Mouse (Mus musculus): ENCODE data around the gene Slc25a25. TPM values are rescaled to one million over a fixed set of nuclear protein-coding genes. Genes with fewer than 3 reads are reported as not detected.

The Slc25a25 gene
- polyA plus RNA-seq, 1 experiment from 2014 or later: 11.1 TPM

DNA sequence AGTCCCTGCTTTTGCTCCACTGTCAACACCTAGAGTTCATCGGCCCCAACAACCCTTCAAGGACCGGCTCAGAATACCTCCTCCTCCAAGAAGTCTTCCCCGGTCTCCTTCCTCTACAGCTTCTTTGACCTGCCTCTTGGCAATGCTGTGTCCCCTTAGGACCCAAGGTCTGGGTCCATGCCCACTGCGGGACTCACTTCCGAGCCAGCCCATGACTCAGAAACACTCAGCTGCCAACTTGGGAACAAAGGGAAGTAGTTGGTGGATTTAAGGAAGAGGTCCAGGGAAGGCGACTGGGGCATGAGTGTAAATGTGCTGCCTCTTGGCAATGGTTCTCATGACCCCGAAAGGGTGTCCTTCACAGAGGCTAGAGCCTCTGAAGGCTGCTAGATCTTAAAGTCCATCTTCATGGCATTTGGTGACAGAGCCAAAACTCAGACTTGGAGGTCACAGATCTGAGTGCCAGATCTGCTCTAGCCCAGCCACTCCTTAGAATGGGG is 71.2 kb downstream of the Slc25a25 start:
- Histone ChIP-seq H3K9ac (ENCODE audit: low read length) (no peak overlapping the region), H3K9me3 (ENCODE audit: control insufficient read depth, low read length) (no peaks in the 10 kb centered on the region), H3K4me2 (replicated peaks; ENCODE audit: low read depth) (no peak overlapping the region), H3K4me1 (replicated peaks; ENCODE audit: control insufficient read depth, insufficient read depth) (no peaks in the 10 kb centered on the region), H3K27me3 (ENCODE audit: control insufficient read depth, insufficient read depth, low read length) (no peaks in the 10 kb centered on the region), H3K36me3 (ENCODE audit: control insufficient read depth, insufficient read depth, low read length) (peaks cover 27% of the 10 kb centered on the region), H3K4me3 (ENCODE audit: low read depth, low read length) (no peak overlapping the region), H3K27ac (replicated peaks) (no peak overlapping the region)
- ATAC-seq (ENCODE audit: low FRiP score, low TSS enrichment): no peak
- TF ChIP-seq CTCF (IDR thresholded peaks at IDR 0.05; ENCODE audit: low read depth): no peak
- no peak for TF ChIP-seq EP300 (optimal IDR thresholded peaks at IDR 0.05)
- 82% methylated on average over 7 of the region's 7 CpGs for WGBS
- no peak for DNase-seq (ENCODE audit: low spot score)

DNA sequence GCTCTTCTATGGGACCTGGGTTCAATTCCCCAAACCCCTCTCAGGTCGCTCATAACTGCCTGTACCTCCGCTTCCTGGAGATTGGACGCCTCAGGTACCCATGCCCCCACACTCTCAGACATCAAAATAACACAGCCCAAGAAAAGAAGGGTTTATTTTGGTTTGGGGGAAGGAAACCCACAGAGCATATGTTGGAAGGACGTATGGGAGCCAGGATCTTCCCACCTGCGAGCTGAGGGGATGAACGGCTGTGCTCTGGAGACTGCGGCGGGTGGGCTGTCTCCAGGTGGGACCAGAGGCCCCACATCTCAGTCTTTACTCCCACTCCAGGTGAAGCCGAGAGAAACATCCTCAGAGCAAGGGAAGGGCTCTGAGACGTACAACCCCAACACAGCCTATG is 74.3 kb downstream of the Slc25a25 start:
- Histone ChIP-seq H3K4me1 (replicated peaks; ENCODE audit: control insufficient read depth, insufficient read depth) (no peaks in the 10 kb centered on the region), H3K9me3 (ENCODE audit: control insufficient read depth, low read length) (no peaks in the 10 kb centered on the region), H3K4me2 (replicated peaks; ENCODE audit: low read depth) (no peak overlapping the region), H3K36me3 (ENCODE audit: control insufficient read depth, insufficient read depth, low read length) (peaks cover 35% of the 10 kb centered on the region), H3K27me3 (ENCODE audit: control insufficient read depth, insufficient read depth, low read length) (no peaks in the 10 kb centered on the region), H3K4me3 (ENCODE audit: low read depth, low read length) (no peak overlapping the region), H3K9ac (ENCODE audit: low read length) (no peak overlapping the region), H3K27ac (replicated peaks) (no peak overlapping the region)
- DNase-seq (ENCODE audit: low spot score): no peak
- TF ChIP-seq EP300 (optimal IDR thresholded peaks at IDR 0.05) (no peak), CTCF (IDR thresholded peaks at IDR 0.05; ENCODE audit: low read depth) (no peak)
- no peak for ATAC-seq (ENCODE audit: low FRiP score, low TSS enrichment)
- WGBS: 94% methylated on average over 9 of the region's 10 CpGs

- no peak overlapping the region for H3K4me2 ChIP-seq (replicated peaks; ENCODE audit: low read depth)
- DNase-seq (ENCODE audit: low spot score) (no peak), ATAC-seq (ENCODE audit: low FRiP score, low TSS enrichment) (no peak)
- no peak overlapping the region for H3K9ac ChIP-seq (ENCODE audit: low read length)
- H3K27me3 ChIP-seq (ENCODE audit: control insufficient read depth, insufficient read depth, low read length): no peaks in the 10 kb centered on the region
- no peak overlapping the region for H3K27ac ChIP-seq (replicated peaks)
- TF ChIP-seq CTCF (IDR thresholded peaks at IDR 0.05; ENCODE audit: low read depth): no peak
- no peak for TF ChIP-seq EP300 (optimal IDR thresholded peaks at IDR 0.05)
- H3K36me3 ChIP-seq (ENCODE audit: control insufficient read depth, insufficient read depth, low read length): peaks cover 43% of the 10 kb centered on the region
- no peak overlapping the region for H3K4me3 ChIP-seq (ENCODE audit: low read depth, low read length)
- H3K4me1 ChIP-seq (replicated peaks; ENCODE audit: control insufficient read depth, insufficient read depth): no peaks in the 10 kb centered on the region
- WGBS: 89% methylated on average over 13 of the region's 13 CpGs
- H3K9me3 ChIP-seq (ENCODE audit: control insufficient read depth, low read length): no peaks in the 10 kb centered on the region
Measured at GRCm38 (mm10) chr2:32375317-32375940, 75.8 kb downstream of the Slc25a25 start.

GRCm38 (mm10) chr2:32374191-32374590 is 77.1 kb downstream of the Slc25a25 start:
- Histone ChIP-seq H3K27me3 (ENCODE audit: control insufficient read depth, insufficient read depth, low read length) (no peaks in the 10 kb centered on the region), H3K9me3 (ENCODE audit: control insufficient read depth, low read length) (no peaks in the 10 kb centered on the region), H3K4me2 (replicated peaks; ENCODE audit: low read depth) (no peak overlapping the region), H3K4me1 (replicated peaks; ENCODE audit: control insufficient read depth, insufficient read depth) (no peaks in the 10 kb centered on the region), H3K9ac (ENCODE audit: low read length) (no peak overlapping the region), H3K27ac (replicated peaks) (no peak overlapping the region), H3K36me3 (ENCODE audit: control insufficient read depth, insufficient read depth, low read length) (peaks cover 41% of the 10 kb centered on the region), H3K4me3 (ENCODE audit: low read depth, low read length) (no peak overlapping the region)
- 90% methylated on average over 10 of the region's 10 CpGs for WGBS
- no peak for TF ChIP-seq CTCF (IDR thresholded peaks at IDR 0.05; ENCODE audit: low read depth)
- TF ChIP-seq EP300 (optimal IDR thresholded peaks at IDR 0.05): no peak
- DNase-seq (ENCODE audit: low spot score): no peak
- no peak for ATAC-seq (ENCODE audit: low FRiP score, low TSS enrichment)

DNA sequence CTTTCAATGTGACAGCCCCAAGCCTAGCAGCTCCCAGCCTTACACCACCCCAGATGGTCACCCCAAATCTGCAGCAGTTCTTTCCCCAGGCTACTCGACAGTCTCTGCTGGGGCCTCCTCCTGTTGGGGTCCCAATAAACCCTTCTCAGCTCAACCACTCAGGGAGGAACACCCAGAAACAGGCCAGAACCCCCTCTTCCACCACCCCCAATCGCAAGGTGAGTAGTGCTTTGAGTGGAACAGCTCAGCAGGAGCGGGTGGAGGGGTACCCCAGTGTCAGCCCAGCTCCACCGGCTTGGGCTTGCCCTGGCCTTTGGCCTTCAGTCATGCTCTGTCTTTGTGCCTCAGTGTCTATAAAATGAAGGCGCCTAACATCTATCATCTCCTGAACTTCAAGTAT is 83.9 kb downstream of the Slc25a25 start:
- peaks cover 12% of the 10 kb centered on the region; the same call in 1 of the 2 replicates for H3K36me3 ChIP-seq (ENCODE audit: control insufficient read depth, insufficient read depth, low read length)
- H3K4me2 ChIP-seq (replicated peaks; ENCODE audit: low read depth): no peak overlapping the region
- H3K27me3 ChIP-seq (ENCODE audit: control insufficient read depth, insufficient read depth, low read length): no peaks in the 10 kb centered on the region
- no peak overlapping the region for H3K9ac ChIP-seq (ENCODE audit: low read length)
- no peak overlapping the region for H3K27ac ChIP-seq (replicated peaks)
- ATAC-seq (ENCODE audit: low FRiP score, low TSS enrichment) (no peak), DNase-seq (ENCODE audit: low spot score) (no peak)
- no peak for TF ChIP-seq EP300 (optimal IDR thresholded peaks at IDR 0.05)
- no peaks in the 10 kb centered on the region for H3K9me3 ChIP-seq (ENCODE audit: control insufficient read depth, low read length)
- 0 out of 2 replicates have a peak, but pooled peaks cover 5% of the 10 kb centered on the region for H3K4me1 ChIP-seq (replicated peaks; ENCODE audit: control insufficient read depth, insufficient read depth)
- H3K4me3 ChIP-seq (ENCODE audit: low read depth, low read length): no peak overlapping the region
- WGBS: 95% methylated on average over 5 of the region's 5 CpGs

Other genes starting within 250 kb of the Slc25a25 start
- gene Pomt1, start 214.9 kb downstream of the Slc25a25 start, polyA plus RNA-seq (2015; fragmentation: Nextera tagmentation; extraction: Ambion mirVana): 6.2 and 6.9 TPM in 2 replicates
- gene Uck1, start 191.3 kb downstream of the Slc25a25 start, polyA plus RNA-seq (2015; fragmentation: Nextera tagmentation; extraction: Ambion mirVana): 32.2 and 34.8 TPM in 2 replicates
- gene Golga2, start 164.1 kb downstream of the Slc25a25 start, polyA plus RNA-seq (2015; fragmentation: Nextera tagmentation; extraction: Ambion mirVana): 18.1 and 18.5 TPM in 2 replicates
- gene Swi5, start 163.4 kb downstream of the Slc25a25 start, polyA plus RNA-seq (2015; fragmentation: Nextera tagmentation; extraction: Ambion mirVana): 254 and 313 TPM in 2 replicates
- 14.0 and 16.1 TPM in 2 replicates for gene Ciz1, start 99.1 kb downstream of the Slc25a25 start, polyA plus RNA-seq (2015; fragmentation: Nextera tagmentation; extraction: Ambion mirVana)
- 5.6 and 6.2 TPM in 2 replicates for gene Dnm1, start 98.1 kb downstream of the Slc25a25 start, polyA plus RNA-seq (2015; fragmentation: Nextera tagmentation; extraction: Ambion mirVana)
- 85.0 and 90.1 TPM in 2 replicates for gene 1110008P14Rik, start 69.5 kb downstream of the Slc25a25 start, polyA plus RNA-seq (2015; fragmentation: Nextera tagmentation; extraction: Ambion mirVana)
- 1.8 TPM in 2 replicates for gene Lcn2, start 63.2 kb downstream of the Slc25a25 start, polyA plus RNA-seq (2015; fragmentation: Nextera tagmentation; extraction: Ambion mirVana)
- 31.6 and 33.0 TPM in 2 replicates for gene Ptges2, start 55.5 kb downstream of the Slc25a25 start, polyA plus RNA-seq (2015; fragmentation: Nextera tagmentation; extraction: Ambion mirVana)
- 2.5 and 2.6 TPM in 2 replicates for gene Naif1, start 988 bp downstream of the Slc25a25 start, polyA plus RNA-seq (2015; fragmentation: Nextera tagmentation; extraction: Ambion mirVana)
- gene Fam102a, start 83.9 kb upstream of the Slc25a25 start, polyA plus RNA-seq (2015; fragmentation: Nextera tagmentation; extraction: Ambion mirVana): 16.6 and 20.2 TPM in 2 replicates
- 87.5 and 91.8 TPM in 2 replicates for gene Dpm2, start 119.4 kb upstream of the Slc25a25 start, polyA plus RNA-seq (2015; fragmentation: Nextera tagmentation; extraction: Ambion mirVana)
- gene Pip5kl1, start 123.4 kb upstream of the Slc25a25 start, polyA plus RNA-seq (2015; fragmentation: Nextera tagmentation; extraction: Ambion mirVana): 0.08 and 0.18 TPM in 2 replicates
- not detected in 2 replicates for gene 9430097D07Rik, start 124.2 kb upstream of the Slc25a25 start, polyA plus RNA-seq (2015; fragmentation: Nextera tagmentation; extraction: Ambion mirVana)
- 7.4 and 7.7 TPM in 2 replicates for gene St6galnac4, start 135.7 kb upstream of the Slc25a25 start, polyA plus RNA-seq (2015; fragmentation: Nextera tagmentation; extraction: Ambion mirVana)
- gene St6galnac6, start 148.3 kb upstream of the Slc25a25 start, polyA plus RNA-seq (2015; fragmentation: Nextera tagmentation; extraction: Ambion mirVana): 9.1 and 11.3 TPM in 2 replicates
- 21.8 and 26.1 TPM in 2 replicates for gene Ak1, start 170.3 kb upstream of the Slc25a25 start, polyA plus RNA-seq (2015; fragmentation: Nextera tagmentation; extraction: Ambion mirVana)
- gene Eng, start 195.2 kb upstream of the Slc25a25 start, polyA plus RNA-seq (2015; fragmentation: Nextera tagmentation; extraction: Ambion mirVana): 23.0 and 23.3 TPM in 2 replicates